Mouse (Mus musculus): ENCODE results near the gene Grin2c. TPM values are rescaled to one million over a fixed set of nuclear protein-coding genes. Genes with fewer than 3 reads are reported as not detected.

The Grin2c gene
- total and polyA plus RNA-seq, 3 experiments, result not detected

DNA sequence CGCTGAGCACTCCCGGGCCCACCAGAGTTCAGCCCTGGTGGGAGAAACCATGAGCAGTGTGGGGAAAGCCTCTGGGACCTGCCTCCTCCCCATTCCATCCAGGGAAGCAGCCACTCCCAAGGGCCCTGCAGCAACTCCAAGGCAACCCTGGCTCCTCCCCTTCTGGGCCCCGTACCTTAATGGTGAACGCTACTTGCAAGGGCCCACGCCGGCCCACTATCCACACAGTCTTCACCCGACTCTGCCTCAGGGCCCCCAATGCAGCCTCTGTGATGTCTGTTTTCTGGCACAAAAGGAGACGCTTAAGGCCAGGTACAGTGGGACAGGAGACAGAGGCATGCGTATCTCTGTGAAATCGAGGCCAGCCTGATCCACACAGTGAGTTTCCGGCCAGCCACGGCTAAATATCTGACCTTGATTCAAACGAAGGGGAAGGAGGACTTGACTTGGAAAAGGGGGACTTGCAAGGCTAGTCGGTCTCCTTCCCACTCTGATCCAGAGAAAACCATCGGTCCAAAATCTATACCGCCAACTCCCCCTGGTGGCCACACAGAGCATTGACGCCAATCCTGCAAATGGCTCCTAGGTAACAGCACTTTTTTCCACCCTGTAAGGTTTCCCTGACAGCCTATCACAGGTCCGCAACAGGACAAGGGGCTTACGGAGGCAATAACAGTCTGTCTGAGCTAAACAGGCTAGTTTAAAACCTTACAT, 3.3 kb upstream of the Grin2c start:
- Histone ChIP-seq H3K9ac (ENCODE audit: control insufficient read depth, low read depth, low read length, poor library complexity, severe bottlenecking) (no peak overlapping the region), H3K9me3 (replicated peaks; ENCODE audit: insufficient read depth, low read length) (no peaks in the 10 kb centered on the region), H3K79me2 (ENCODE audit: control insufficient read depth, insufficient read depth, low read length, poor library complexity) (no peaks in the 10 kb centered on the region), H3K4me1 (ENCODE audit: control insufficient read depth in 1 of 2, insufficient read depth in 2 of 2, low read length in 2 of 2) (peaks cover 3 to 6% of the 10 kb centered on the region in 2 experiments), H3K36me3 (ENCODE audit: control insufficient read depth in 1 of 2, insufficient read depth in 2 of 2, low read length in 2 of 2) (peaks cover 0 to 3% of the 10 kb centered on the region in 2 experiments; a peak in 3 of 4 replicates), H3K4me3 (ENCODE audit: control insufficient read depth in 1 of 2, insufficient read depth in 1 of 2, low read depth in 2 of 2, low read length in 2 of 2) (no peak overlapping the region), H3K27ac (ENCODE audit: control insufficient read depth, low read depth, low read length) (no peak overlapping the region), H3K27me3 (ENCODE audit: control insufficient read depth in 1 of 2, insufficient read depth in 2 of 2, low read length in 2 of 2) (no peaks in the 10 kb centered on the region)
- peak; percentile 54; the same call in 1 of the 2 replicates for TF ChIP-seq SIN3A (IDR thresholded peaks at IDR 0.05; ENCODE audit: low read length)
- TF ChIP-seq MAX (IDR thresholded peaks at IDR 0.05; ENCODE audit: low read length), result no peak
- TF ChIP-seq RCOR1 (IDR thresholded peaks at IDR 0.05; ENCODE audit: low read depth, low read length), result 0 out of 2 replicates have a peak, but pooled peaks have one; percentile 12
- peak; percentile 48; the same call in 1 of the 2 replicates for TF ChIP-seq ZNF384 (IDR thresholded peaks at IDR 0.05; ENCODE audit: low read depth, low read length)
- TF ChIP-seq POLR2A (IDR thresholded peaks at IDR 0.05; ENCODE audit: control insufficient read depth in 1 of 2, insufficient read depth in 1 of 2, low read depth in 1 of 2, low read length in 2 of 2, poor library complexity in 1 of 2), result no peak
- peak; percentile 91 for TF ChIP-seq ZC3H11A (IDR thresholded peaks at IDR 0.05; ENCODE audit: low read depth, low read length)
- peak; percentile 91 for TF ChIP-seq RAD21 (IDR thresholded peaks at IDR 0.05; ENCODE audit: low read depth, low read length)
- TF ChIP-seq MXI1 (IDR thresholded peaks at IDR 0.05; ENCODE audit: low read depth, low read length), result no peak
- TF ChIP-seq ELF1 (IDR thresholded peaks at IDR 0.05; ENCODE audit: low read depth, low read length), result 0 out of 2 replicates have a peak, but pooled peaks have one; percentile 23
- TF ChIP-seq SMC3 (IDR thresholded peaks at IDR 0.05; ENCODE audit: low read depth, low read length), result peak; percentile 97
- peak; percentile 94 to 96 (median 95) for TF ChIP-seq CTCF (IDR thresholded peaks at IDR 0.05 in 2 of 3, conservative IDR thresholded peaks at IDR 0.05 in 1 of 3; ENCODE audit: control insufficient read depth in 1 of 3, insufficient read depth in 1 of 3, low read depth in 2 of 3, low read length in 3 of 3, poor library complexity in 1 of 3, severe bottlenecking in 1 of 3)
- DNase-seq (ENCODE audit: low read depth, low spot score), result peak; percentile 78

DNA sequence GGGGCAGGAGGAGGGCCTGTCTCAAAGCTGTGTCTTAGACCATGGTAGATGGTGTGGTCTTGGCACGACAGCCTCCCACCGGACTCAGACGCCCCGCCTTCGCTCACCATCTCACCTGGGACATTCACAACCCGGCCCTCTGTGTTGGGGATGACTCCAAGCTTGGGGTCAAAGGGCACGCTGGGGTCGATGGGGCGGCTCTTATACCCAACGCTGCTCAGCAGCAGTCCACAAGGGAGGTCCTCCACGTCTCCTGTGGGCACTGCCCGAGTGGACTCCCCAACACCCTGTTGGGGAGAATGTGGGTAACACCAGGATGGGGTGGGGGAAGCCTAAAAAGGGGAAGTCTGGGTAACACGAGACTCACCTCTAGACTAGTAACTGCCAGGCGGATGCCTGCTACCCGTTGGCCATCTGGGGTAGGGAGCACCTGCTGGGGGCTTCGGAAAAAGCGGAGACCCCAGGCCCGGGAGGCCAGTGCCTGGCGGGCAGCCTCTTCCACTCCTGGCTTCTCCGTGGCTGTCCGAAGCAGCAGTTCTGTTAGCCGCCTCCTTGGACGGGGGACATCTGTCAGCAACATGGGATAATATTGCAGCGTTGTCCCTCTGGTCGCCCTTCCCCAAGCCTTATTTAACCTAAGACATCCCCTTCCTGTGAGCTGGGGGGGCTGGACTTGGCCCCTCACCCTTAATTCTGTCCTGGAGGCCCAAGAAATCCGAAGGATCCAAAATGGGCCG, 2.5 kb upstream of the Grin2c start:
- Histone ChIP-seq H3K4me1 (ENCODE audit: control insufficient read depth in 1 of 2, insufficient read depth in 2 of 2, low read length in 2 of 2) (no peaks in the 10 kb centered on the region), H3K9me3 (replicated peaks; ENCODE audit: insufficient read depth, low read length) (no peaks in the 10 kb centered on the region), H3K36me3 (ENCODE audit: control insufficient read depth in 1 of 2, insufficient read depth in 2 of 2, low read length in 2 of 2) (no peaks in the 10 kb centered on the region; a peak in 1 of 4 replicates), H3K4me3 (ENCODE audit: control insufficient read depth in 1 of 2, insufficient read depth in 1 of 2, low read depth in 2 of 2, low read length in 2 of 2) (no peak overlapping the region), H3K79me2 (ENCODE audit: control insufficient read depth, insufficient read depth, low read length, poor library complexity) (no peaks in the 10 kb centered on the region), H3K27ac (ENCODE audit: control insufficient read depth, low read depth, low read length) (no peak overlapping the region), H3K9ac (ENCODE audit: control insufficient read depth, low read depth, low read length, poor library complexity, severe bottlenecking) (no peak overlapping the region), H3K27me3 (ENCODE audit: control insufficient read depth in 1 of 2, insufficient read depth in 2 of 2, low read length in 2 of 2) (no peaks in the 10 kb centered on the region)
- TF ChIP-seq TAL1 (IDR thresholded peaks at IDR 0.05; ENCODE audit: low read length) (no peak), RAD21 (IDR thresholded peaks at IDR 0.05; ENCODE audit: low read depth, low read length) (no peak), MAX (IDR thresholded peaks at IDR 0.05; ENCODE audit: low read length) (no peak), MEF2A (IDR thresholded peaks at IDR 0.05; ENCODE audit: extremely low read depth, insufficient replicate concordance, low read depth, low read length, poor library complexity, severe bottlenecking) (no peak), MAFK (IDR thresholded peaks at IDR 0.05; ENCODE audit: borderline replicate concordance, low read depth, low read length) (no peak), USF2 (IDR thresholded peaks at IDR 0.05; ENCODE audit: borderline replicate concordance in 1 of 2, insufficient read depth in 1 of 2, low read depth in 1 of 2, low read length in 2 of 2) (no peak), MYC (IDR thresholded peaks at IDR 0.05; ENCODE audit: low read depth, low read length) (no peak), SIN3A (IDR thresholded peaks at IDR 0.05; ENCODE audit: low read length) (no peak), SMC3 (IDR thresholded peaks at IDR 0.05; ENCODE audit: low read depth, low read length) (no peak), NELFE (IDR thresholded peaks at IDR 0.05; ENCODE audit: low read depth, low read length) (no peak), ELF1 (IDR thresholded peaks at IDR 0.05; ENCODE audit: low read depth, low read length) (no peak), POLR2AphosphoS2 (IDR thresholded peaks at IDR 0.05; ENCODE audit: low read length) (no peak), TCF12 (IDR thresholded peaks at IDR 0.05; ENCODE audit: low read depth, low read length) (no peak), ZKSCAN1 (IDR thresholded peaks at IDR 0.05; ENCODE audit: low read depth, low read length) (no peak), JUND (IDR thresholded peaks at IDR 0.05; ENCODE audit: low read depth, low read length) (no peak), POLR2AphosphoS5 (IDR thresholded peaks at IDR 0.05; ENCODE audit: borderline replicate concordance, low read depth, low read length) (no peak), KAT2A (conservative IDR thresholded peaks at IDR 0.05; ENCODE audit: low read depth, low read length) (no peak), CHD2 (IDR thresholded peaks at IDR 0.05; ENCODE audit: low read length) (no peak), TBP (IDR thresholded peaks at IDR 0.05; ENCODE audit: low read depth, low read length) (no peak), ZNF384 (IDR thresholded peaks at IDR 0.05; ENCODE audit: low read depth, low read length) (no peak)
- no peak for DNase-seq (ENCODE audit: low read depth, low spot score)

Data from MEL (cell line).